In genomic region chr4:124894508-124895428, GRCm38 (mm10) we compare ENCODE assay signal across 7 mouse cellular contexts. TPM values are rescaled to one million over a fixed set of nuclear protein-coding genes. Genes with fewer than 3 reads are reported as not detected.
DNase-seq lines count a peak whose midpoint lies in the region; ATAC-seq and TF ChIP-seq lines count a peak whose summit lies in the region.

No protein-coding gene starts in this region.

- peaks cover 76% of the 10 kb centered on the region for H3K27me3 ChIP-seq in E14TG2a.4 (ENCODE audit: insufficient read depth, low read length)
- 0 out of 2 replicates have a peak, but pooled peaks cover 2% of the 10 kb centered on the region for H3K27me3 ChIP-seq in ES-Bruce4 (ENCODE audit: control insufficient read depth, insufficient read depth, low read length, poor library complexity, severe bottlenecking)
- H3K27me3 ChIP-seq in embryonic facial prominence, embryonic 12.5 days = peaks cover 85% of the 10 kb centered on the region
- H3K27me3 ChIP-seq in hindbrain, postnatal 0 days (ENCODE audit: insufficient read depth, low read length) = 0 out of 2 replicates have a peak, but pooled peaks cover 6% of the 10 kb centered on the region
- H3K27me3 ChIP-seq in stomach, embryonic 16.5 days (ENCODE audit: control insufficient read depth, insufficient read depth, low read length) = peaks cover 54% of the 10 kb centered on the region

- TF ChIP-seq EP300 in ES-Bruce4 (IDR thresholded peaks at IDR 0.05; ENCODE audit: insufficient read depth, low read depth, low read length) = no peak

- H3K4me2 ChIP-seq in embryonic facial prominence, embryonic 12.5 days (replicated peaks) = peak overlapping the region; percentile 80
- H3K4me2 ChIP-seq in hindbrain, postnatal 0 days (ENCODE audit: low read depth, low read length) = peak overlapping the region; percentile 68
- peak overlapping the region; percentile 64 for H3K4me2 ChIP-seq in stomach, embryonic 16.5 days (ENCODE audit: low read depth, low read length)

- H3K4me1 ChIP-seq in E14TG2a.4 (replicated peaks; ENCODE audit: low read depth, low read length) = peaks cover 48% of the 10 kb centered on the region
- peaks cover 5% of the 10 kb centered on the region for H3K4me1 ChIP-seq in ES-Bruce4 (ENCODE audit: control insufficient read depth, insufficient read depth, low read length)
- H3K4me1 ChIP-seq in embryonic facial prominence, embryonic 12.5 days = peaks cover 9% of the 10 kb centered on the region
- H3K4me1 ChIP-seq in hindbrain, postnatal 0 days (ENCODE audit: insufficient read depth, low read length) = peaks cover 8% of the 10 kb centered on the region; the same call in 1 of the 2 replicates
- H3K4me1 ChIP-seq in stomach, embryonic 16.5 days (ENCODE audit: control insufficient read depth, insufficient read depth, low read length) = no peaks in the 10 kb centered on the region

- peak overlapping the region; percentile 41 for H3K9ac ChIP-seq in ES-Bruce4 (ENCODE audit: low read depth, poor library complexity, severe bottlenecking)
- H3K9ac ChIP-seq in embryonic facial prominence, embryonic 12.5 days = peak overlapping the region; percentile 30; the same call in 1 of the 2 replicates
- peak overlapping the region; percentile 55 for H3K9ac ChIP-seq in hindbrain, postnatal 0 days (replicated peaks; ENCODE audit: low read length)
- peak overlapping the region; percentile 39 for H3K9ac ChIP-seq in stomach, embryonic 16.5 days (ENCODE audit: low read length)

- no peak for TF ChIP-seq POLR2A in ES-Bruce4 (IDR thresholded peaks at IDR 0.05; ENCODE audit: insufficient read depth, low read length)

- DNase-seq in hindbrain, postnatal 0 days (ENCODE audit: low spot score) = peak; percentile 85
- peak; percentile 43 for DNase-seq in mesoderm, embryonic 11.5 days (ENCODE audit: low read depth, low spot score)
- DNase-seq in thymus, postnatal 25 days = no peak

- H3K4me3 ChIP-seq in E14TG2a.4 (replicated peaks; ENCODE audit: low read length) = peak overlapping the region; percentile 78
- peak overlapping the region; percentile 52 for H3K4me3 ChIP-seq in ES-Bruce4 (ENCODE audit: low read depth, low read length)
- H3K4me3 ChIP-seq in embryonic facial prominence, embryonic 12.5 days = peak overlapping the region; percentile 47
- peak overlapping the region; percentile 43 for H3K4me3 ChIP-seq in hindbrain, postnatal 0 days (ENCODE audit: low read length)
- peak overlapping the region; percentile 42 for H3K4me3 ChIP-seq in stomach, embryonic 16.5 days (replicated peaks; ENCODE audit: low read length)

- H3K36me3 ChIP-seq in E14TG2a.4 (ENCODE audit: insufficient read depth, low read length) (no peaks in the 10 kb centered on the region), ES-Bruce4 (ENCODE audit: control insufficient read depth, insufficient read depth, low read length, poor library complexity, severe bottlenecking) (no peaks in the 10 kb centered on the region)
- no peaks in the 10 kb centered on the region for H3K36me3 ChIP-seq in embryonic facial prominence, embryonic 12.5 days
- H3K36me3 ChIP-seq in hindbrain, postnatal 0 days (ENCODE audit: insufficient read depth, low read length) = no peaks in the 10 kb centered on the region
- no peaks in the 10 kb centered on the region for H3K36me3 ChIP-seq in stomach, embryonic 16.5 days (ENCODE audit: control insufficient read depth, insufficient read depth, low read length)

- H3K9me3 ChIP-seq in E14TG2a.4 (ENCODE audit: low read length) (no peaks in the 10 kb centered on the region), ES-Bruce4 (replicated peaks; ENCODE audit: control insufficient read depth, insufficient read depth, low read length, poor library complexity, severe bottlenecking) (no peaks in the 10 kb centered on the region)
- no peaks in the 10 kb centered on the region for H3K9me3 ChIP-seq in embryonic facial prominence, embryonic 12.5 days
- H3K9me3 ChIP-seq in hindbrain, postnatal 0 days (ENCODE audit: low read length) = no peaks in the 10 kb centered on the region
- no peaks in the 10 kb centered on the region for H3K9me3 ChIP-seq in stomach, embryonic 16.5 days (replicated peaks; ENCODE audit: control insufficient read depth, low read length)

- 2% methylated on average over 83 of the region's 83 CpGs for WGBS in embryonic facial prominence, embryonic 12.5 days
- under 1% methylated on average over 83 of the region's 83 CpGs for WGBS in hindbrain, postnatal 0 days
- whole genome bisulfite sequencing in stomach, embryonic 16.5 days = 2% methylated on average over 83 of the region's 83 CpGs

- H3K27ac ChIP-seq in ES-Bruce4 (ENCODE audit: insufficient read depth, low read length) = no peak overlapping the region
- no peak overlapping the region for H3K27ac ChIP-seq in embryonic facial prominence, embryonic 12.5 days
- H3K27ac ChIP-seq in hindbrain, postnatal 0 days = peak overlapping the region; percentile 60; the same call in 1 of the 2 replicates
- no peak overlapping the region for H3K27ac ChIP-seq in stomach, embryonic 16.5 days (ENCODE audit: low read length)

- no peak for ATAC-seq in embryonic facial prominence, embryonic 12.5 days (ENCODE audit: insufficient number of reproducible peaks, insufficient read depth, low FRiP score, low TSS enrichment)
- ATAC-seq in hindbrain, postnatal 0 days = peak; percentile 84
- peak; percentile 53; the same call in 1 of the 2 replicates for ATAC-seq in stomach, embryonic 16.5 days (ENCODE audit: insufficient read depth, low FRiP score)

- TF ChIP-seq CTCF in E14TG2a.4 (conservative IDR thresholded peaks at IDR 0.05; ENCODE audit: low read length) (no peak), ES-Bruce4 (IDR thresholded peaks at IDR 0.05; ENCODE audit: low read depth, low read length) (peak; percentile 34)
- peak; percentile 36 for TF ChIP-seq CTCF in hindbrain, postnatal 0 days (IDR thresholded peaks at IDR 0.05; ENCODE audit: low read depth)

RNA-seq across cellular contexts. Expression of gene Epha10, which starts 14.1 kb away (rescaled TPM):
- 0.37 and 0.84 TPM in 2 replicates for polyA plus RNA-seq in ES-Bruce4 (2011; ENCODE audit: insufficient read depth, insufficient read length, low read depth, missing spikeins)
- 1.5 and 1.9 TPM in 2 replicates for polyA plus RNA-seq in embryonic facial prominence, embryonic 12.5 days (2016; fragmentation: Nextera tagmentation; extraction: Ambion mirVana)
- total RNA-seq in hindbrain, postnatal 0 days (2014; rRNA removed) = 28.4 and 49.6 TPM in 2 replicates
- 13.7 and 14.2 TPM in 2 replicates for polyA plus RNA-seq in hindbrain, postnatal 0 days (2015; fragmentation: Nextera tagmentation; extraction: Ambion mirVana)
- polyA plus RNA-seq in stomach, embryonic 16.5 days (2015; fragmentation: Nextera tagmentation; extraction: Ambion mirVana) = 0.09 and 0.14 TPM in 2 replicates

RNA-seq across cellular contexts. Expression of gene Maneal, which starts 32.8 kb away (rescaled TPM):
- polyA plus RNA-seq in ES-Bruce4 (2011; ENCODE audit: insufficient read depth, insufficient read length, low read depth, missing spikeins) = 3.8 and 4.8 TPM in 2 replicates
- polyA plus RNA-seq in embryonic facial prominence, embryonic 12.5 days (2016; fragmentation: Nextera tagmentation; extraction: Ambion mirVana) = 1.4 and 2.2 TPM in 2 replicates
- 52.3 and 56.9 TPM in 2 replicates for total RNA-seq in hindbrain, postnatal 0 days (2014; rRNA removed)
- polyA plus RNA-seq in hindbrain, postnatal 0 days (2015; fragmentation: Nextera tagmentation; extraction: Ambion mirVana) = 9.4 and 9.6 TPM in 2 replicates
- 0.41 and 0.59 TPM in 2 replicates for polyA plus RNA-seq in stomach, embryonic 16.5 days (2015; fragmentation: Nextera tagmentation; extraction: Ambion mirVana)

RNA-seq across cellular contexts. Expression of gene 9930104L06Rik, which starts 42.1 kb away (rescaled TPM):
- polyA plus RNA-seq in ES-Bruce4 (2011; ENCODE audit: insufficient read depth, insufficient read length, low read depth, missing spikeins) = 9.5 and 15.2 TPM in 2 replicates
- 19.5 and 20.1 TPM in 2 replicates for polyA plus RNA-seq in embryonic facial prominence, embryonic 12.5 days (2016; fragmentation: Nextera tagmentation; extraction: Ambion mirVana)
- 12.8 and 15.5 TPM in 2 replicates for total RNA-seq in hindbrain, postnatal 0 days (2014; rRNA removed)
- 9.3 and 9.4 TPM in 2 replicates for polyA plus RNA-seq in hindbrain, postnatal 0 days (2015; fragmentation: Nextera tagmentation; extraction: Ambion mirVana)
- 10.9 and 11.8 TPM in 2 replicates for polyA plus RNA-seq in stomach, embryonic 16.5 days (2015; fragmentation: Nextera tagmentation; extraction: Ambion mirVana)

RNA-seq across cellular contexts. Expression of gene 1110065P20Rik, which starts 43.8 kb away (rescaled TPM):
- 15.1 and 16.0 TPM in 2 replicates for polyA plus RNA-seq in ES-Bruce4 (2011; ENCODE audit: insufficient read depth, insufficient read length, low read depth, missing spikeins)
- polyA plus RNA-seq in embryonic facial prominence, embryonic 12.5 days (2016; fragmentation: Nextera tagmentation; extraction: Ambion mirVana) = 62.6 and 62.8 TPM in 2 replicates
- 206 and 212 TPM in 2 replicates for total RNA-seq in hindbrain, postnatal 0 days (2014; rRNA removed)
- polyA plus RNA-seq in hindbrain, postnatal 0 days (2015; fragmentation: Nextera tagmentation; extraction: Ambion mirVana) = 143 and 152 TPM in 2 replicates
- polyA plus RNA-seq in stomach, embryonic 16.5 days (2015; fragmentation: Nextera tagmentation; extraction: Ambion mirVana) = 40.9 and 47.4 TPM in 2 replicates

RNA-seq across cellular contexts. Expression of gene Yrdc, which starts 44.3 kb away (rescaled TPM):
- 41.9 and 48.4 TPM in 2 replicates for polyA plus RNA-seq in ES-Bruce4 (2011; ENCODE audit: insufficient read depth, insufficient read length, low read depth, missing spikeins)
- 42.3 and 45.2 TPM in 2 replicates for polyA plus RNA-seq in embryonic facial prominence, embryonic 12.5 days (2016; fragmentation: Nextera tagmentation; extraction: Ambion mirVana)
- total RNA-seq in hindbrain, postnatal 0 days (2014; rRNA removed) = 52.9 and 76.1 TPM in 2 replicates
- 47.0 and 52.9 TPM in 2 replicates for polyA plus RNA-seq in hindbrain, postnatal 0 days (2015; fragmentation: Nextera tagmentation; extraction: Ambion mirVana)
- 20.0 and 22.3 TPM in 2 replicates for polyA plus RNA-seq in stomach, embryonic 16.5 days (2015; fragmentation: Nextera tagmentation; extraction: Ambion mirVana)
